Mouse (Mus musculus): Measurements from ENCODE around the gene Sox12.

Sox12 gene

DNA sequence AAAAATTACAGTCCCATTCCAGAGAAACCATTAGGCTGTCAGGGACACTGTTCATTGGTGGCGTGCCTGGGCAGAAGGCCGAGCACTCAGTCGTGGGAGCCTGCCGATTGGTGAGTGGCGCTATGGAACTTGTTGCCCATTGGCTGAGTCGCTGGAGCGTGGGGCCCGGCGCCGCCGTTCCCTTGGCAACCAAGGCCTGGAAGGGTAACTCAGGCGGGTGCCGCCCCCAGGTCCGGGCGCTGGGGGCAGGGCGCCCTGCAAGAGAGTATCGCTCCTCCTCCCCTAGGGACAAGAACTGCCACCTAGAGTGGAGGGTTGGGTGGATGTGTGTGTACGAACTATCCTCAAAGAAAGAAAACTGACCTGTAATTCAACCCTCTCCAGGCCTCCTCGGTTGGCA is 8.3 kb upstream of the Sox12 start:
- DNase-seq (ENCODE audit: low read depth, low spot score) = peak; percentile 94

DNA sequence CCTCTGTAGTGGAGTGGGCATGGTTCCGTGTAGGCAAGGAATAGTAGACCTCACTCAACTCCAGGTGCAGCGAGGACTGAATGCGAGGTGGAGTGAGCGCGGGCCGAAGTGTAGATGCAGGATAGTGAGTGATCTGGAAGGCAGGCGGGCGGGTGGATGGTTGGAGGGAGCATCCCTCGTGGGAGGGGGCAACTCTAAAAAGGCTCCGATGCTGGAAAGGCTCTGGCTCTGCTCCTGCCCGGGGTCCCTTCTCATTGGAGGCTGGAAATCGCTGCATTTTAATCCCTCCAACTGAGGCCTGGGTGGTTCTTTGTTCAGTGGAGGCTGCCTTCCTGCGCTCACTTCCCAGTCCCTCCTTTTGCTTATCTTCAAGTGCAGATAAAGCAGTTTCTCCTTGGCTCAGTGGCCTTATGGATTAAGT is 1.3 kb upstream of the Sox12 start:
- no peak for DNase-seq (ENCODE audit: low read depth, low spot score)

DNA sequence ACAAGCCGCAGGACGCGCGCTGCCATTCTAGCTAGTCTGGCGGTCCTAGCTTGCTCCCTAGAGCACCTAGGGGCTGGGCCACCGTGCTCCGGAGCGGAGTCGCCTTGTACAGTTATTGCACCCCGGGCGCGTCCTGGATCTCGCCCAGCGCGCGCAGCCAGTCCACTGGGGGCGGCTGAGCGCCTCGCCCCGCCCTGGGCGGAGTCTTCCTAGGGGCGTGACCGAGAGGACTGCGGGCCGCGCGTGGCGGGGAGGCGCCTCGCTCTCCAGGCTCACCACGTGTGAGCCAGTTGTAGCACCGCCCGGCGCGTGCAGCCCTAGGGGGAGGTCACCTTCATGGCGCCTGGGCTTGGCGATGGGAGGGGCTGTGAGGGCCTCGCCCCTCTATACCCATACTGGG is 828 bp upstream of the Sox12 start:
- DNase-seq (ENCODE audit: low read depth, low spot score) = peak; percentile 97

DNA sequence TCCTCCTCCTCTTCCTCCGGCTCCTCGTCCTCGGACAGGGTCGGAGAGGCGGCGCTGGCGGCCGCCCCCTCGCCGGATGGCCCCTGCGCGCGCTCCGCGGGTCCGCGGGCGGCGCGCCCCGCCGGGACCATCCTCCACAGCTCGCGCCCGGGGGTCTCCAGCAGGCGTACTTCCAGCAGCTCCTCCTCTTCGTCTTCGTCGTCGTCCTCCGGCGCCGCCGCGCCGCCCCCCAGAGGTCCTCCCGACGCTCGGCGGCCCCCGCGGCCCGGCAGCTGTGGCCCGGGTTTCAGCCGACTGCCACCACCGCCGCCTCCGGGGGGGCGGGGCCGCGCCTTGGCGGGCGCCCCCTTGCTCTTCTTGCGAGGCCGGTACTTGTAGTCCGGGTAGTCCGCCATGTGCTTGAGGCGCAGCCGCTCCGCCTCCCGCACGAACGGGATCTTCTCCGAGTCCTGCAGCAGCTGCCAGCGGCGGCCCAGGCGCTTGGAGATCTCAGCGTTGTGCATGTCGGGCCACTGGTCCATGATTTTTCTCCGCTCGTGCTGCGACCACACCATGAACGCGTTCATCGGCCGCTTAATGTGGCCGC is 766 bp downstream of the Sox12 start:
- DNase-seq (ENCODE audit: low read depth, low spot score) = peak; percentile 67

DNA sequence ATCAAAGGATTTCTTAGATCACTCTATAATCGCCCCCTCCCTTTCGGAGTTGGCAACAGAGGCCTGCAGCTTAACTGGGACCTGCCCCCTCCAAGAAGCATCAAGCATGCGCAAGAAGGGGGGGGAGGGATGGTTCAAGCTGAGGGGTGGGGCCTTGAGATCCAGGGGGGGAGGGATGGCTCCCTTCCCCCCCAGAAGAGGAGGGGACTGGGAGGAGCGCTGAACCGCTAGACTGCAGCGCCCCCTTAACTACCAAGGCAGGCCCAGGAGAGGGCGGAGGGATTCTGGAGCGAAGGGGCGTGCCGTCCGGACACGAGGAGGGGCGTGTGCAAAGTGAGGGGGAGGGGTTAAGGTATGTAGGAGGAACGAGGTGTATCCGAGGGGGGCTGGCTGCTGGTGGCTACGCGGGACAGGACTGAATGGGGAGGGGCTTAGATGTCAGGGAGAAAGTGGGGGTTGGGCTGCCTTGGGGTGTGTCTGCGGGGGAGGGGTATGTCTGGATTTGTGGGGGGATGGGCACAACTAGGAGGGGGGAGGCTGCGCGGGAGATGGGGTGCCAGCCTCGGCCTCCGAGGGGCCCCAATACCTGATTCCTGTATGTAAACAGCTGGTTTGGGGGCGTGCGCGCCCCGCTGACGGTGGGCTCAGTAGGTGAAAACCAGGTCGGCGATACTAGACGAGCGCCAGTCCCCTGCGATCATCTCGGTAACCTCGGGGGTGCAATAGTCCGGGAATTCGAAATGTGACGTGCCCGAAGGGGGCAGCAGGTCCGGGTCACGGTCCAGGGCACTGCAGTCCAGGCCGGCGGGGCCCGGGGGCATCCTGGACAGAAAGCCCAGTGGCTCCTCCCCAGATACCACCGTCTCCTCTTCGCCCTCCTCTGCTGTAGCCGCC is 1.5 kb downstream of the Sox12 start:
- DNase-seq (ENCODE audit: low read depth, low spot score) = peak; percentile 97

DNA sequence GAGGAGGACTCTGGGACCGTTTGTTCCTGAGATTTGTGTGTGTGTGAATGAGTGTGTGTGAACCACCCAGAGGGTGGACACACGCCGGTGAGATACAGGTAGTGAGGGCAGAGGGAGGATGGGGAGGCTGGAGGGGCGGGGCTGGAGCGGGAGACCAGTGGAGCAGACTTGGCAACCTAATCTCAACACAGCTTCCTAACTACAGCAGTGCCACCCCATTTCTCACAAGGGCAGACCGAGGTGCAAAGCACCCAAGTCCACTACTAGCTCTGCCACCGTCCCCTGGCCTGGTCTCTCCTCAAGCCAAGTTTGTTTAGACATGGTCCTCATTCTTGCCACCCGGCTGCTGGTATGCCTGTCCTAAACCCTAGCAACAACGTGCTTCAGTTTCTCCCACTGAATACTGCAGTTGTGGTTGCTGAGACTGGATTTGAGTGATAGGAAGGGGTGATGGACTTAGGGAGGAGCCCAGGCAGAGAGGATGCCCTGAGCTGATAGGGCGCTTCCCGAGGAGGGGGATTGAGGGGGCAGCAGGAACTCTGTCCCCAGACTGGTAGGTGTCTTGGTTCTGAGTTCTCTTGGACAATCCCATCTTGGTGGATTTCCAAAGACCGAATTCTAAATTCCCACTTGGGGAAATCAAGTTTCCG is 2.5 kb downstream of the Sox12 start:
- DNase-seq (ENCODE audit: low read depth, low spot score) = no peak

DNA sequence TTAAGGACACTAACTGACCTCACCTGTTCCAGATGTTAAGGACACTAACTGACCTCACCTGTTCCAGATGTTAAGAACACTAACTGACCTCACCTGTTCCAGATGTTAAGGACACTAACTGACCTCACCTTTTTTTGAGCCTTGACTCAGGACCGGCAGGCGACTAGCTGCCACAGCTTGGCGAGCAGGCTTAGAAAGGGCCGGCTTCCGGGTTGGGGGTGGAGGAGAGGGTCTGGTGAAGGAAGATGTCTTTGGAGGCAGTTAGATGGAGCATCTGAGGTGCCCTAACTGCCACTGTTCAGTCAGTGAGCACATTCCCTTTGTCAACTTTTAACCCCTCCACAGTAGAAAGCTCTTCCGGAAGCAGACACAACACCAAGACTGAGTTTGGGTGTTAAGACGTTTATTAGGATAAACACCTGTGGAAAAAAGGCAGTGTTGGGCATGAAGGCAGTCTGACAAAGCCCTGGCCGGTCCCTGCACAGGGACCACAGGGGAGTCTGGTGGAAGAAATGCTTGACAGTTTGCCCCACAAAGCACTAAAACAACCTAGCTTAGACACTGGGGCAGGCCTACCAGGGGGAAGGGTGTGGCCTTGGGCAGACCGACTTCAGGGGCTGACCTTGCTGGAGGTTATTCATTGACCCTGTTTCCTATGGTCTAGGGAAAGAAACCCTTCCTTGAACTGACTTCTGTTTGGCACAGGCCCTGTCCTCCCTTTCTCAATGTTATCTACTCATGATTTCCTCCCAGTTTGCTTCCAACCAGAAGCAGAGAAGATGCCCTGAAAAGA is 4.4 kb downstream of the Sox12 start:
- no peak for DNase-seq (ENCODE audit: low read depth, low spot score)

DNA sequence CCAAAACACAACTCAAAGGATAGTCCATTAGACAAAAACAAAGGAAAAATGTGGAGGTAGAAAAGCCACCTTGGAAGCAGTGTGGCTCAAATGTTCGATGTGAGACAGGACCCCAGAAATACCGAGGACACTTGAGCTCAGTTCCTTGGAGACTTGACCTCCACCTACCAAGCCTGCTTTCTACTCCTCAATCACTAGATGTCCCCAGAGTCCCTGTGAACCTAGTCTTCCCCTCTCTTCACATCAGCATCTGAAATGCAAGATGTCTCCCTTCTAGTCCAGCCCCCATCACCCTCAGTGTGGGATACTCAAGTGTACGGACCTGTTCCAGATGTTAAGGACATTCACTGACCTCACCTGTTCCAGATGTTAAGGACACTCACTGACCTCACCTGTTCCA is 5.1 kb downstream of the Sox12 start:
- DNase-seq (ENCODE audit: low read depth, low spot score) = peak; percentile 68

DNA sequence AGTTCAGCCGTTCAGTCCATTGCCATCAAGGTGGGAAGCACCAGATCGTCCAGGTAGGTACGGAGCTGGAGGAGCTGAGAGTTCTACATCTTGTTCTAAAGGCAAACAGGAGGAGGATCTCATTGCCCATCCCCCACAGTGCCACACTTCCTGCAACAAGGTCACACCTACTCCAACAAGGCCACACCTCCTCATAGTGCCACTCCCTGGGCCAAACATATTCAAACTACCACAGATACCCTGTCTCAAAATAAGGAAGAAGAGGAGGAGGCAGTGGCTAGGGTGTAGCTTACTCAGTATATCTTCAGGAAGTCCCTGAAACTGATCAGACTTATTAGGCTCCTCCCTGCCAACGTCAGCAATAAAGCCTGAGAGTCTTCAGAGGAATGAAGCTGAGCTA is 13.7 kb downstream of the Sox12 start:
- DNase-seq (ENCODE audit: low read depth, low spot score) = no peak

DNA sequence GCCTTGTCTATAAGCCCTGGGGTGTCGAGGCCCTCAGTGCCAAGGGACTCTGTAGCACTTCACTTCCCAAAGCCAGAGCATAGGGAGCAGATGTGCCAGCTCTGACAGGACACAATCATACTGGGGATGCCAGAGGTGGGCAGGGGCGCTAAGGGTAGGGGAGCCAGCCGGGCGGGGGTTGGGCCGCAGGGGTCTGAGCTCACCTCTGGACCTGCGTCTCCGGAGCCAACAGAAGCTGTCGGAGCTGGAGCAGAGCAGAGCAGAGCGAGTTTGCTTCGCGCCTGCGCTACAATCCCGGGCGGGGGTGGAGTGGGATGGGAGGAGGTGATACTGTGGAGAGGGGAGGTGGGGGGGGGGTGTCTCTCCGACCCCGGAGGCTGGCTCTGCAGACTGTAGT is 21.5 kb downstream of the Sox12 start, which contains the start of gene Nrsn2:
Gene Nrsn2, minus strand, starts transcription at position 294 of the 397 bp plus-strand sequence.
- no peak for DNase-seq (ENCODE audit: low read depth, low spot score)

DNA sequence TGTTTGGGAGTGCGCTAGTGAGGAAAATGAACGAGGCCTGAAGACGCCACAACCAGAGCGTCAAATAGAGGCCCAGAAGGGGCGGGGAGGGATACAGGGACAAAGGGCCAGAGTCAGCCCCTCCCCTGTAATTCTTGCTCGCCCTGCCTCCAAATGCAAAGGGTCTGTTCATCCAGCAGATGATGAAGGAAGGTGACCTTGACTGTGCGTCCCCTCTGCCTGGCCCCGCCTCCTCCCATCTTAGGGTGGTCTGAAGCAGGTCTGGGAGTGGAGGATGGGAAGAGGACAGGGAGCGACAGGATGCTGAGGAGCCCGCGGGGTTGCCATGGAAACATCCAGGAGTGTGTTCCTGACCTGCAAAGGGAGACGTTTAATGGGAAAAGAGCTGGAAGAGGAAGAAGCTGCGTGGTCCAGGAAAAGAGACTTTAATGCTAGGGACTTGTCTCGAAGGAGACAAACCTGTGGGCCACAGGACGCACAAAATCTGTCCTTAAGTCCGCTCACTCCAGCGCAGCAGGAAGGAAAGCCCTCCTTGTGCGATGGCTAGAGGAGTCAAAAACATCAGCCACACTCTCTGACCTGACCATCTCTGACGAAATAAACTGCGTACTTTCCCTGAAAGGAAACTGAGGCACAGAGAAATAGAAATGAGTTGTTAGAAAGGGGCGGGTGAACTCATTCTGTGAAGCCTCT is 22.1 kb downstream of the Sox12 start:
- peak; percentile 77 for DNase-seq (ENCODE audit: low read depth, low spot score)

DNA sequence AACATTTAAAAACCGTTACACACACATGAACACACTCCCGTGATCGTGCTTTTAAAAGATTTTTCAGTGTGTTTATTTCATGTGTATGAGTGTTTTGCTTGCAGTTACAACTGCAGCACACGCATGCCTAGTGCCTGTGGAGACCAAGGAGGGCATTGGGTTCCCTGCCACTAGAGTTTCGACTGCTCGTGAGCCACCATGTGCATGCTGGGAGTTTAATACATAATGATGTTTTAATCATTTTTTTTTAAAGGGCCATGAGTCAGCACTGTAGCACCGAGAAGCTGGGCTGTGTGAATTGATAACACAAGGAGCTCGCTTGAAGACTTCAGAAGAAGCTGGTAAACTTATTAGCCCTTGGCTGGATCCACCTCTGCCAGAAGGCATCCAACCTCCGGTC is 24.3 kb downstream of the Sox12 start:
- no peak for DNase-seq (ENCODE audit: low read depth, low spot score)

DNA sequence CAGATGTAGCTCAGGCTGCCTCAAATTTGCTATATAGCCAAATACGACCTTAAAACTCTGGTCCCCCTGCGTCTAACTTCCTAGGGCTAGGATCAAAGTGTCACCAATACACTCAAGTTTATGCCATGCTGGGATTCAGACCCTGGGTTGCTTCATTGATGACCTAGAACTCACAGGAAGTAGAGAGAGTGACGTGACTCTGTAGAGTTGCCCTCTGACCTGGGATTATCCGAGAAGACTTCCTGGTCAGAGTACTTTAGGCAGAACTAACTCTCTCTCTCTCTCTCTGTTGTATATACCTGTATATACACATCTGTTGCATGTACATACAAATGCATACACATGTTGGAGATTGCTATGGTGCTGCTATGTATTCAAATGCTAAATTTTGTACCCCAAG is 25.2 kb downstream of the Sox12 start:
- DNase-seq (ENCODE audit: low read depth, low spot score) = no peak

DNA sequence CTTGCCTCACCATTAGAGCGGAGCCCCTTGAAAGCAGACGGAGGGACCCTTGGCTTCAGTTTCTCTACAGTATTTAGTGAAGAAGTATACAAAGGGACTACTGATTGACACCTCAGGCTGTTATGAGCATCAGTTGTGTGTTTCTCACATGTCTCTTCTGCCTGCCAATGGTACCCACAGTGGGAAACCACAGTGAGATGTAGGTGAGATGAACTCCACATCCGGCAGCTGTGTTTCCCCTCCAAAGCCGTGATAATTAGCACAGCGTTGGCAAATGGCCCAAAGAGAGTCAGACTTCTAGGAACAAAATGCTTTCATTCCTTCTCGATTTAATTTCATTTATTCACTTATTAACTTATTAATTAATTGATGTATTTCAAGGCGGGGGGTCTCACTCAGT is 25.8 kb downstream of the Sox12 start:
- no peak for DNase-seq (ENCODE audit: low read depth, low spot score)

DNA sequence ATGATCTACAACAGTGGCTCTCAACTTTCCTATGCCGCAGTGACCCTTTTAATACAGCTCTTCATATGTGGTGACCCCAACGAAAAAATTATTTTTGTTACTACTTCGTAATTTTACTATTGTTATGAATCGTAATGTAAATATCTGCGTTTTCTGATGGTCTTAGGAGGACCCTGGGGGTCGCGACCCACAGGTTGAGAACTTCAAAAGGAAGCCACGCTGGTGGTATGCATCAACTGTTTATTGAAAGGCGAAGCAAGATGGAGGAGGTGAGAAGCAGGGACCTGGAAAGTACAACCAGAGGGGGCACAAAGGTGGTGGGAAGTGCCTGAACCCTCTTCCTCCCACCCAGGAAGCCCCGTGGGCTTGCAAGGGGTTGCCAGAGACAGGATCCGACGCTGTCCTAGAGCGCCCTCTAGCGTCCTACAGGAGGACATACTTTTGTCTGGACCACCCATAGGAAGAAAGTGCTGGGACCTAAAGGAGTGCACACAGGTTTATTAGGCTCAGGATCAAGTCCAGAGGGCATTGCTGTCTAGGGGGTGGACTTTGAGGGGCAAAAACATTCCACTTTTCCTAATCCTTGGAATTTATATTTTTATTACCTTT is 29.2 kb downstream of the Sox12 start:
- peak; percentile 80 for DNase-seq (ENCODE audit: low read depth, low spot score)

DNA sequence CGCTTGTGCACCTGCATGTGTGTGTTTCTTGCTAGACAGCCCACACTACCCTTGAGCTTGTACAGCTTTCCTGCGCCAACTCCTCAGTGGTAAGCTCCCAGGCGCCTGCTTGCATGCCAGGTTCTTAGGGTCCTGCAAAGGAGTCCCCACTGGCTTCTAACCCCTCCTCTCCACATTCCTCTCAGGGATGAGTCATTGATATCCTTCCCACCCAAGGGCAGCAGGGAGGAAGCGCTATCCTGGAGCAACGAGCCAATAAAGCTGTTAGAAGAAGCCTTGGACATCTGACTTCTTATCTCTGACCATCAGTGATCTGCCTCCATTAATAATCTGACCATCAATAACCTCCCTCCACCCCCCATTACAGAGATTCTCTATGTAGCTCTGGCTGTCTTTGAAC is 29.9 kb downstream of the Sox12 start:
- no peak for DNase-seq (ENCODE audit: low read depth, low spot score)

DNA sequence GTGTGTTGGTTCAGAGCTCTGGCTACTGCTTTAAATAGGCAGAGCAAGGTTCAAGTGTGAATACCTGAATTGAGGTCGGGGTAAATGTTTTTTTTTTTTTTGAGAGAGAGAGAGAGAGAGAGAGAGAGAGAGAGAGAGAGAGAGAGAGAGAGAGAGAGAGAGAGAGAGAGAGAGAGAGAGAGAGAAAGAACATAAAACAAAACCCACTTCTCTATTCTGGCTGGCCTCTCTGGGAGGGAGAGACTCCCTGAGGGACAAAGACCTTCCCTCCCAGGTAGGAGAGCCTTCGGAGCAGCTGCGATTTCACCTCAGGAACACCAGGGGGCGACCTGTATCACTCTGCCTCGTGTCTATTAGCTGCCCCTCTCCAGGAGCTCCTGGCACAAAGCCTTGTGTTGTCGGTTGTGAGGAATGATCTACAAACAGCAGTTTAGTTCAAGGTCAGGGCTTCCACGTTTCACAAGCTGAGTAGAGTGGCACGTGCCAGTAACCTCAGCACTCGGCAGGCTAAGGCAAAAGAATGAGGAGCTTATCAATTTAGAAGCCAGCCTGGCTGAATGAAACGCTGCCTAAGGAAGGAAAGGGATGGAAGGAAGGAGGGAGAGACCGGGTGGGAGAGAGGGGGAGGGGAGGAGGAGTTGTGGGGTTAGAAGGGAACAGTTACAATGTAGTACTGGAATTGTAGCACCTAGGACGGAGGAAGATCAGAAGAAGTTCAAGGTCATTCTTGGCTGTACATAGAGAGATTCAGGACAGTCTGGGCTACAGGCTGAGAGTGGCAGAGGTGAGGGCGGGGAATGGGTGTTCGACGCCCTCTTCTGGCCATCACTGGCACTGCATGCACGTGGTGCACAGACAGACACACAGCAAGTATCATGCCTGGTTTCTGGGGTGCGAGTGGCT is 34.4 kb downstream of the Sox12 start:
- DNase-seq (ENCODE audit: low read depth, low spot score) = peak; percentile 88

DNA sequence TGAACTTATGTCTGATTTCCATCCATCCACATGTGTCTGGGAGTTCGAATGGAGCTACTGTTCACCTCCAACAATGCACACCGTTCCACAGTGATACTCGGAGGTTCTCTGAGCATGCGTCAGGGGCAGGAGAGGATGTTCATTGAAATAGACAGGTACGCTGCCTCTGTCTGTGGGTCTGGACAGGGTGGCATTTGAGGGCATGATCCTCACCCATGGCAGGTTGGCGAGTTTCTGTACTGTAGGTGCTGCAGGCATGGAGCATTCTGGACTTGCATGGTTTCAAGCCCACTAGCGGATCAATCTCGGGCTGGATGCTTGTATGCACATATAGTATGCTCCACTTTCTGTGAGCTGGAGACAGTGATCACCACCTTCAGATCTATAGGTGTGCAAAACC is 36.7 kb downstream of the Sox12 start:
- DNase-seq (ENCODE audit: low read depth, low spot score) = no peak

DNA sequence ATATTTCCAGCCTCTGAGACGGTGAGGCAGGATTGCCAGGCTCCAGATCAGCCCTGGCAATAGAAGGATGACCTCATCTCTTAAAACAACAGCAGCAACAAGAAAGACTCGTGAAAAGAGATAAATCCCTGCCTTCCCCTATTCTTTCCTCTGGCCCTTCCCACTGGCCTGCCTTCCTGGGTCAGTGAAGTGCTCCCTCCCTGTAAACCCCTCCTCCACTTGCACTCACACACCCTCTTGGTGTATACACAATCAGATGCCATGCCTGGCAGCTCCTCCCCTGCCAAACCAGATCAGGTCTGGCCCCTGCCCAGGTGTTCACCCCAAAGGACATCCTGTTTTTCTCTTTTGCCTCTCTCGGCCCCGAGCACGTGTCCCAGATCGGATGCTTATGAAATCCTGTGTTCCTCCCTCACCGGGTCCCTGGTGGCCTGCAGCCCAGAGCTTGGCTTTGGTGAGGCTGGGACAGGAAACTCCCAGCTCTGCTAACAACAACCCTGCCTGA is 37.5 kb downstream of the Sox12 start:
- DNase-seq (ENCODE audit: low read depth, low spot score) = no peak

DNA sequence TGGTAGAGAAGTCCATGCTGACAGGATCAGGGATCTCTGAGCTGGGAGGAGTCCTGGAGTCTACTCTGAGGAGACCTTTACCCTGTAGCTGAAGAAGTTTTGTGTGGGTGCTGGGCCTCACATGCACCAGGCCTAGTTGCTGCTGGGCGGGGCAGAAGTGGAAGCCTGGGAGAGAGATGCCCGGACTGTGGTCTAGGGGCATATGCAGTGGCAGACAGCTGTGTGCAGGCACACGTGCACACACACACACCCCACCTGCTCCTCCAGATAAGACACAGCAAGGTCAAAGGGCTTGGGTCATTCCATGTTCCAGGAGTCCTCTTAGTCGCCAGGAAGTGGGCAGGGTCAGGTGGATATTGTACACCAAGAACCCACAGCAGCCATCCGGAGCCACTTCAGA is 38.2 kb downstream of the Sox12 start:
- no peak for DNase-seq (ENCODE audit: low read depth, low spot score)
